Mouse (Mus musculus) A20 (cell line): ENCODE measurements around the gene Muc20.

Source experiments
- DNase-seq: peaks from one replicate; pipeline ENCODE4 v3.0.0-alpha.2; 2011; ENCODE audit warnings: low read depth, low spot score

Gene Muc20

DNA sequence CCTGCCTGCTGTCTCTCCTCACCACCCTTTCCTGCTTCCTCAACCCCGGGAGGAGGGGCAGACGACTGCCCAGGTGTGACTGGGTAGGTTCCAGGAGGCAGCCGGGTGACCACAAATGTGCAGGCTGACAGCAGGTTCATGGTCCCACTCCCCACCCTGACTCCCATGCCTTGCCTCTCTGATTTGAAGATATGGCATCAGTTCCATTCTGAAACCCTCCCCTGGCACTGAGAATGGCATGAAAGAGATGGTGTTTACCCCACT is at the start of gene Muc20:
Muc20 (minus strand) TSS at position 10 of the 264 bp plus-strand sequence.
- DNase-seq = no peak

DNA sequence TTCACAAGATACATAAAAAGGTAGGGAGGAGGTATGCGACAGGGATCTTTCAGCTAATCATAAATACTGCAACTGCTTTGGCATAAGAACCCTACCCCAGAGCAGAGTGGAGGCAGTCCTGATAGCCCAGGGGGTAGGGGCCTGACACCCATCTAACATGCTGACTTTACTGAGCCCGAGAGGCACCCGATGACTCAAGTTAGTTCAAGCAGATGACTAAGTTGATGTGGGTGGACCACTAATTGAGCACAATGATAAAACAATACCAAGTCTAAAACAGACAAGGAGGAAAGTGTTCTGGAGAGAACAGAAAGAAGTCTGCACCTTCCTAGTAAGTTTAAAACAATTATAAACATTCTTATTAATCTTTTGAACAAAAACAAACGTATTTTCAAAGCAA is 34.3 kb upstream of the Muc20 start:
- DNase-seq = no peak

GRCm38 (mm10) chr16:32829104-32829503 is 31.9 kb upstream of the Muc20 start:
- no peak for DNase-seq

- peak; percentile 45 for DNase-seq
Observed at GRCm38 (mm10) chr16:32826521-32826920, 29.3 kb upstream of the Muc20 start.

DNA sequence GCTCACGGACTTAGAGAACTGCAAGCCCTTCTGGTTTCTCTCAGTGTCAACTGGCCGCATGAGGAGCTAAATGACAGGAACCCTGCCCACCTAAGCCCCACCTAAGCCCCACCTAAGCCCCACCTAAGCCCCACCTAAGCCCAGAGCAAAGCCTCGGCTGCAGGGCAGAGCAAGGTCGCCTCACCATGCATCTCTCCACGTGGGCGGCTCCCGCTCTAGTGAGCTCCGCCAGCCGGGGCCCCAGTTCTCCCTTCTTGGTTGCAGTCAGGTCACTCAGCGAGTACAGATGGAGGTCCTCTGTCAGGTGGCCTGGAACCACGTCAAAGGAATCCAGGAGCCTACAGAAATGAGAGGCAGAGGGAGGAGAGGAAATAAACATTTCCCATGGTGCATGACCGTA is 28.1 kb upstream of the Muc20 start:
- no peak for DNase-seq

GRCm38 (mm10) chr16:32824061-32824460 is 26.8 kb upstream of the Muc20 start:
- DNase-seq = no peak

DNA sequence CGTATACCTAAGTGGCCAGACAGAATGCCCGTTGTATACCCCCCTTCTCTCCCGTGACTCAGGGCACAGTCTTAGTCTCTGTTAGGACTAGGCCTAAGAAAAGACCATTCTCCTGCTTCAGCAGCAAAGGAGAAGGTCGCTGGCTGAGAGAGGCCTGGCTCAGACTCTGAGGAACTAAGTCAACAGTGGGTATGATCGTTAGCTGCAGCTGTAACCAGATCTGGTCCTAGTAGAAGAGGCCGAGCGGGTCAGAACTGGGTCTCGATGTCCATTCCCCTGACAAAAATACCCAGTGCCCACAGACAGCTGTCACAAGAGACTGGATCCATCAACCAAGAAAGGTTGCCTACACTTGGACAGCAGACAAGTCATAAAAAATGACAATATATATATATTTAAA is 26.3 kb upstream of the Muc20 start:
- no peak for DNase-seq

DNA sequence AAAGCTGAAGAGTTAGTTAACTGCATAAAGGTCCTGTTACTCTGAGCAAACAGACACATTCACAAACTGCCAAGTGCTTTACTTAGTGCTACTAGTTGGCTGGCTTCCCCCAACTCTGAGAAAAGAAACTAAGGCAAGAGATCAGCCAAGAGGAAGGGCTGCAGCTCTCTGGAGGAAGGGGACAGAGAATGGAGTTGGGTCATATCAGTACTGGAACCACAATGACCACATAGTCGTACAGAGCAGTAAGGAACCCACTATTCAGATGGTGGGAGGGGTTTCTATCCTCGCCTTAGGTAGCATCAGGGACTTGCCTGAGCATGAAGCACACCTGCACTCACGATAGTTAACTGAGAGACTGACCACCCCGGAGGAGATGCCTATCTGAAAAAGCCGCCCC is 25.6 kb upstream of the Muc20 start:
- no peak for DNase-seq

- no peak for DNase-seq
Observed at GRCm38 (mm10) chr16:32822450-32822827, 25.2 kb upstream of the Muc20 start.

DNA sequence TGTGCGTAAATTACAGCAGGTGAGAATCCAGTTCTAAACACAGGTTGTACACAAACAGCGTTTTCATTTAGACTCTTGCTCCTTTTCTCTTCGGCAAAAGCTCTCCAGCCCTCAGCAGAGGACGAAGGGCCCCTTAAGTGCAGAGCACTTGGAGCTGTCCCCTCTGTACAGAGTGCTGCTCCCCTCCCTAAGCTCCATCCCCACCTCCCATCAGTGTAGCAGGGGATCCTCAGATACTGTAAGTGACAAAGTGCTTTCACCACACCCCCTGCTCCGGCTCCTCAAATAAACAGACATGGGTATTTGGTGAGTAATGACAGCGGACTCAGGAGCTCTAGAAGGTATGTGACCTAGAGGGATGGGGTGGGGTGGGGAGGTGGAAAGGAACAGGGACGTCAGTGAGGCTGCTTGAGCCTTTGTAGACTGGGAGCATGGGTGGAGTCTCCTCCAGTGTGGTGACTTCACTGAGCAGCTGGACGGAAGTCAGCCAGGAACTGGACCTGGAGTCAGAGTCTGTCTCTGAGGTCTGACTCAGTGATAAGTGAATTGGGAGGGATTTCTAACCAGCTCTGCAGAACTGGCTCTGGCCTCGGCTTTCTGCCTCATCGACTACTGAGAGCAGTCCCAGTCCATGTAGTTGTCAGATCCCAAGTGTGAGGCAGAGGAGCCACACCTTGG is 24.7 kb upstream of the Muc20 start:
- no peak for DNase-seq

- DNase-seq = no peak
Observed at GRCm38 (mm10) chr16:32818441-32818840, 21.2 kb upstream of the Muc20 start.

DNA sequence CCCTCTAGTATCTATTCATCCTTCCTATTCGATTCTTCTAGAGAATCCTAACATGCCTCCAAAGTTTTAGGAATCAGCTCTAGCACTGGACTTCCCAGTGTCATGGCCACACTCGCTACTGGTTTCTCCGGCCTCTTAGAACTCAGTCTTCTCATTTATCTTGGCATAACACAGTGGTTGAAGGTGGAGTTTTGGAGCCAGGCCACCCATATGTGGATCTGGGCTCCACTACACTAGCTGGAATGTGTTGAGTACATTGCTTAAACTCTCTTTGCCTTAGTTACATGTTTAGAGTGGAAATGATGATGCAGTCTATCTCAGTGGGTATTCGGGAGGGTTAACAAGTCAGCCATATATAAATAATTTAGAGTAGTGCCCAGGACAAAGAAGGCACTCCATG is 20.8 kb upstream of the Muc20 start:
- no peak for DNase-seq

GRCm38 (mm10) chr16:32815160-32815605 is 17.9 kb upstream of the Muc20 start:
- DNase-seq = no peak

DNA sequence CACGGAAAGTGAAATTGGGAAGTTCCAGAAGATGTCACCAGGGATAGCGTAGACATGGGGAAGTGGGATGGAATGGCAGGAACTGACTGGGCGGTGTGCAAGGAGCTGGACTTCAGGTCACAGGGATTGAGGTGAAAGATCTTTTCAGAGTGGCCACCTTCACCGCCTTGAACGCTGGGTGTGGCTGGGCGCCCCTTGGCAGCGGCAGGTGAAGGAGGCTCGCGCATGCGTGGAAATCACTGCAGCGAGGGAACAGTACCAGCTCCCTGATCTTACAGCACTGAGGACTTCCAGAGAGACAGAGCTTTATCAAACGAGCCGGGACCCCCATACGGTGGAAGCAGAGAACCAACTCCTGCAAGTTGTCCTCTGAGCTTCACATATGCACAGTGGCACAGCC is 17.3 kb upstream of the Muc20 start:
- DNase-seq = no peak

GRCm38 (mm10) chr16:32813771-32814170 is 16.5 kb upstream of the Muc20 start:
- DNase-seq = no peak

DNA sequence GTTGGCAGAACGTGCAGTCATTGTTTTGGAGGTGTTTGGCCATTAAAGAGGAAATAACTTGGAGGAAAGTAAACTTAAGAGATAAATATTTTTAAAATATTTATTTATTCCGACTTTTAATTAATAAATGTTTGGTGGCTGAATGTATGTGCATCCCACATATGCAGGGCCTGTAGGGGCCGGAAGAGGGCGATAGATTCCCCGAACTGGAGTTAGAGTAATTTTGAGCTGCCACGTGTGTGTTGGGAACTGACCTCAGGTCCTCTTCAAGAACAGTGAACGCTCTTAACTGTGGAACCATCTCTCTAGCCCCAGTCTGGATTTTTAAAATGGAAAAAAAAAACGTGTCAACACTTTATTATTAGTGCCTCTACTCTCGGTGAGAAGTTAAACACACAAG is 16.1 kb upstream of the Muc20 start:
- peak; percentile 70 for DNase-seq

DNA sequence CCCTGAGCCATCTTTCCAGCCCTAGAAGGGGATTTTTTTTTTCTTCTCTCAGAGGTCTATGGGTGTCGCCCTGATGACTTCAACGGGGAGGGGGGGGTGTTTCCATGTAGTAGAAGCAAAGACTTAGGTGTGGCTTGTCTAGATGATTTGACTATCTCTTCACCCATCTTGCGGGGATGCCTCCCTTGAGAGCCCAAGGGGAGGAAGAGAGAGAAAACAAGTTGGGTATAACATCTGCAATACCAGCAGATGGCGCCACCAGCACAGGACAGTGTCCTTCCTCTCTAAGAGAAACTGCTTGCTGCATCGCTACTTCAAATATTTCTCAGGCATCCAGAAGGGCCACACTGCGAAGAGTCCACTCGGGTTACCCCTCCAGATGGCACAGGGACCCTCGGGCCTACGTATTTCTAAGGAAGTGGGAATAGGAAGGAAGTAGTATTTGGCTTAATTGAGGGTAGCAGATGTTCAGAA is 15.7 kb upstream of the Muc20 start:
- peak; percentile 90 for DNase-seq

- no peak for DNase-seq
Observed at GRCm38 (mm10) chr16:32810321-32810720, 13.1 kb upstream of the Muc20 start, which contains the start of gene Smbd1. TSS of gene Smbd1 (minus strand) at chr16:32810477.

DNA sequence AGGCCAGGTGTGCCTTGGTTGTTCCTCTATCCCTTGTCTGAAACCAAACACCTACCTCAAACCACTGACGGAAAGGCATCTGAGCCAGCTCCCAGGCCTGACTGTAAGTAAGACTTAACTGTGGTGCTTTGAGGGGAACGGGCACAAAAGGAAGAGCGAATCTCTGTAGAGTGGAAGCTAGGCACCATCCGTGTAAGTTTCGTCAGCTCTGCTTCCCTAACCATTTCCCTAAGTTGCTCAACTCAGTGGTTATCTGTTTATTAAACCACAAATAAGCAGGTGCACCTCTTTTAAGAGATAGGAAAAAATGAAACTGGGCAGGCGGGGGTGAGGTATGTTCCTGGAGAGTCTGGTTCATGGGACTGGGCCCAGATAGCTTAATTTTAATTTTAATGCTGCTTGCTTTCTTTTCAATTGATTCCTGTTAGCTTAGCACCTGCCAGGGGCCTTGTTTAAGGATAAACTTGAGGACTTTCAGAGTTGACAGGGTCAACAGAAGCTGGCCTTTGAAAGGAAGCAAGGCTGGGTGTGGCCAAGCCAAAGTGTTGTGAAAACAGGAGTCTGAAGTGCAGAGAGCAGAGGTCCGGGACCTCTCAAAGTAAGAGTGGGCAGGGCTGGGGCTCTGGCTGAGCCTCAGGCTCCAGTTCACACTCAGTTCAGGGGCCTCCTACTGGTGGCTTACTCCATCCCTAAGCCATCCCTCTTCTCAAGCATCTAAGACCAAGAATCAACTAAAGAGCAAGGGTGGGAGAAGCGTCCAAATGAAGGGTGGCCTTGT is 10.4 kb upstream of the Muc20 start:
- DNase-seq = no peak

DNA sequence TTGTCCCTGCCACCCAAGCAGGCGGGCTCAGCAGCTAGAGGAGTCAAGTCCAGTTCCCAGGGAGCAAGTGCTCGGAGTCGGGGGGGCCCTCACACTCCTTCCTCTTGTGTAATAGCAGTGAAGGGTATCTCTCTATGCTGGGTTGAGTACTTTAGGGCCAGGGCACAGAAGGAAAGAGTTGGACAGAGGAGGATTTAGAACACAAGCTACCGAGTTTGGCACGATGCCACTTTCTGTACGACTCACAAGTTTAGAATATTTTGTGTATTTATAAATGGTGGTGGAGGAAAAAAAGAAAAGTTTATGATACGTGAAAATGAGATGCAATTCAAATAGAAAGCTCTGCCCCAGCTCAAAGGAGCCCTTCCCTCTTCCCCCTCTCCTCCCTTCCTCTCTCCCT is 7.9 kb upstream of the Muc20 start:
- no peak for DNase-seq

GRCm38 (mm10) chr16:32803901-32804300 is 6.7 kb upstream of the Muc20 start:
- no peak for DNase-seq

DNA sequence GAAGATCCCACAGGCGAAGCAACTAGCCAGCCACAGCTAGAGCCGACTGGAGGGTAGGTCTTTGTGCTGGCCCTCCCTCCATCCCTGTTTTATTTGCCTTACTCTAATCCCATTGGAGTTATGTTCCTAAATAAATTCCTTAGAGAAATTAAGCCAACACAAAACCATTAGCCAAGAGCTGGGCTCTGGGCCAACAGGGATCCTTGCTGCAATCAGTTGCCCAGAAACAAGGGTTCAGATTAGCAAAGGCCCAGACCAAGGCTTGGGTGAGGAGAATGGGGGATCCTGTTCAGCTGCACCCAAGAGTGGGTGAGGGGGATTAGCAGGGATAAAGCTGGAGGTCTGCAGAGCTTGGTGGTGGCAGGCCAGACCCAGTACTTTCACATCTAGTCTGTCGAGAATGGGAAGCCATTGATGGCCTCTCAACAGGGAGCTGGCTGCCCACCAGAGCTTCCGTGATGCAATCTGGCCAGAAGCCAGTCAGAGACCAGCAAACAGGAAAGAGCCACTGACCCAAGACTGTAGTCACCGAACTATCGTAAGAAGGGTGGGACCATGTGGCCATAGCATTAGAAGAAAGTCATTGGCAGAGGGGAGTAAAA is 6.1 kb upstream of the Muc20 start:
- DNase-seq = no peak
